Mouse (Mus musculus) C2C12 (cell line): Measurements from ENCODE around the gene Slco1a5. TPM values are rescaled to one million over a fixed set of nuclear protein-coding genes. Genes with fewer than 3 reads are reported as not detected.

ENCODE experiments used
- H3K27me3 ChIP-seq: one replicate; pipeline ENCODE4 v1.6.1; 2011; ENCODE audit not compliant: control insufficient read depth, insufficient read depth, insufficient read length
- H3K36me3 ChIP-seq: one replicate; pipeline ENCODE4 v1.6.1; 2011; ENCODE audit not compliant: control insufficient read depth, insufficient read depth
- H3K4me3 ChIP-seq: one replicate; pipeline ENCODE4 v1.5.1; 2011; ENCODE audit warnings: mild to moderate bottlenecking, control low read depth; ENCODE audit not compliant: poor library complexity, insufficient read depth, severe bottlenecking
- H3K79me2 ChIP-seq: one replicate; pipeline ENCODE4 v1.6.1; 2011; ENCODE audit not compliant: control insufficient read depth, insufficient read depth
- H3K79me3 ChIP-seq: one replicate; pipeline ENCODE4 v1.6.1; 2011; ENCODE audit warnings: low read depth, control low read depth
- H3ac ChIP-seq: one replicate; pipeline ENCODE3; 2011; ENCODE audit warnings: low read depth; ENCODE audit not compliant: control insufficient read depth, insufficient read length
- CEBPB ChIP-seq: IDR thresholded peaks from one replicate; pipeline ENCODE4 v1.6.1; 2011; ENCODE audit warnings: low read depth, mild to moderate bottlenecking, control low read depth, moderate library complexity
- CTCF ChIP-seq: IDR thresholded peaks from one replicate; pipeline ENCODE4 v1.5.1; 2011; ENCODE audit not compliant: control insufficient read depth, insufficient read depth, insufficient read length
- FOSL1 ChIP-seq: IDR thresholded peaks from one replicate; pipeline ENCODE4 v1.8.0; 2011; ENCODE audit warnings: mild to moderate bottlenecking, low read length; ENCODE audit not compliant: poor library complexity, insufficient read depth, severe bottlenecking
- MAX ChIP-seq: IDR thresholded peaks from one replicate; pipeline ENCODE4 v1.6.1; 2011; ENCODE audit warnings: mild to moderate bottlenecking, control low read depth
- MYOD1 ChIP-seq: IDR thresholded peaks from one replicate; pipeline ENCODE4 v1.6.1; 2011; ENCODE audit warnings: low read depth; ENCODE audit not compliant: control insufficient read depth, insufficient read length
- MYOG ChIP-seq: IDR thresholded peaks from one replicate; pipeline ENCODE4 v1.6.1; 2011; ENCODE audit not compliant: control insufficient read depth, insufficient read length; ENCODE audit errors: extremely low read depth
- USF1 ChIP-seq: IDR thresholded peaks from one replicate; pipeline ENCODE4 v1.6.1; 2011; ENCODE audit warnings: low read depth, mild to moderate bottlenecking, control low read depth, moderate library complexity
- long read RNA-seq, 2 experiments: library from polyadenylated mRNA; unstranded; transcript quantifications; one replicate each; pipeline ENCODE4 v2.0.0; 2019 to 2020
- polyA plus RNA-seq: library from polyadenylated mRNA; unstranded; fragments of >200 nt; fragmentation: generic; extraction: Trizol; gene quantifications from one replicate; pipeline ENCODE4 v1.2.1, GENCODE M21; 2012; ENCODE audit warnings: missing spikeins

The Slco1a5 gene
- 0.07 TPM for polyA plus RNA-seq
- long read RNA-seq, experiment 1, result 0 reads
- long read RNA-seq, experiment 2, partial matches to known transcripts, result 0 of 2 reads
- long read RNA-seq, experiment 2, other reads (novel, unspliced or antisense), result 2 of 2 reads

DNA sequence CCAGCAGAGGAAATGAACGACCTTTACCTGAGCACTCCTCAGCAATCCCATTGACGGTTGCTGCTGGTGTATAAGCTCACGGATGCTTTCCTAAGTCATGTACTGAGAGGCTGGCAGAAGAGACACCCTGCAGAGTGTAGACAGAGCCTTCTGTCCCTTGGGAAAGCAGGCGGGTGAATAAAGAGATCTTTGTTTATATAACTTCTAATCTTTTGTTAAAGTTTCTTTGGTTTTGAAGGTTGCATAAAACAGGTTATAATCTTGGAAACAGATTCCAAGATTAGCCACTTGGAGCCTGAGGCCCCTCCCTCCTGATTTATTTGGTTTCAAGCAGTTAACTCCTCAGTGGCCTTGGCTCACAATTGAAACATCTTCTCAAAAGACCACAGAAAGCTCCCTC is at the start of gene Slco1a5:
Slco1a5 (minus strand) TSS at position 101 of the 400 bp plus-strand sequence.
- TF ChIP-seq MYOG, result no peak
- no peak for TF ChIP-seq MAX
- TF ChIP-seq FOSL1, result no peak
- no peak for TF ChIP-seq CTCF
- TF ChIP-seq CEBPB, result no peak
- TF ChIP-seq USF1, result no peak
- no peak for TF ChIP-seq MYOD1

DNA sequence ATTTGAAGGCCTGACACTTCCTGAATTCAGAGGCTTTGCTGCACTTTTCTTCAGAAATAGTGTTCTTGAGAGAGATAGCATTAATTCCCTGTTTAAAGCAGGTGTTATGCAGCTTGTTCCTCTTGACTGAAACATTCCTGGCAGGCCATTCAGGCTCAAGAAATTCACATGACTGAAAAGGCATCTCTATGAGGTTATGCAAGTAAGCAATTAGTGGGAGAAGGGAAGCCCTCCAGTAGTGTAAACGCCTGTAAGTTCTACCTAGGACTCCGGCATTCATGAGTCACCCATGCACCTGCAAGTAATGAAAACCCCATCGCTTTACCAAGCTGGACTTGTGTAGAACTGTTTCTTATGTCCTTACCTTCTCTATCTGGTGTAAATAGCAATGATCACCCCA is 46.8 kb upstream of the Slco1a5 start:
- Histone ChIP-seq H3K27me3 (no peaks in the 10 kb centered on the region), H3K36me3 (peaks cover 60% of the 10 kb centered on the region), H3ac (no peak overlapping the region), H3K79me2 (no peaks in the 10 kb centered on the region), H3K79me3 (no peaks in the 10 kb centered on the region), H3K4me3 (no peak overlapping the region)
- TF ChIP-seq FOSL1, result no peak
- no peak for TF ChIP-seq MYOG

More for the DNA sequence above, at the start of gene Slco1a5:
- Histone ChIP-seq H3K36me3 (no peaks in the 10 kb centered on the region), H3K4me3 (no peak within 1 kb of the TSS), H3K27me3 (no peaks in the 10 kb centered on the region), H3K79me3 (no peaks in the 10 kb centered on the region), H3ac (no peak within 1 kb of the TSS), H3K79me2 (no peaks in the 10 kb centered on the region)

DNA sequence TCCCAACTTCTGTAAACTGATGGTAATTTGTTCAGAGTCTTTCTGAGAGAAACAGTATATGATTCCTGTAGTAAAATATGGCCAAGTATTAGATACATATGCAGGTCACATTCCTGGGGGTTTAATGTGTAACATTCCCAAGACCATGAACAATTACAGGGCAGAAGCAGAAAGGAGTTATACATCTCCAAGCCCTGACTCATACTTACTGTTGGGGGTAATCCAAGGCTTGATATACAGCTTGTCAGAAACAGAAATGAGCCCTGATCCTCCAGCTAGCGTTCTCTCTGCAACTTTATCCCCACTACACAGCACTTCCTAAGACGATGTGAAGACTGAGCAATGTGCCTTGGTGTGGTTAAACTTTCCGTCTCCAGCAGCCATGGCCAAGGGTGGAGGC is 44.8 kb upstream of the Slco1a5 start:
- H3K36me3 ChIP-seq, result peaks cover 68% of the 10 kb centered on the region
- no peak overlapping the region for H3ac ChIP-seq
- TF ChIP-seq FOSL1, result peak; percentile 46
- TF ChIP-seq CTCF, result no peak
- TF ChIP-seq MYOG, result no peak
- no peaks in the 10 kb centered on the region for H3K79me3 ChIP-seq
- H3K27me3 ChIP-seq, result no peaks in the 10 kb centered on the region
- no peak overlapping the region for H3K4me3 ChIP-seq
- H3K79me2 ChIP-seq, result no peaks in the 10 kb centered on the region

DNA sequence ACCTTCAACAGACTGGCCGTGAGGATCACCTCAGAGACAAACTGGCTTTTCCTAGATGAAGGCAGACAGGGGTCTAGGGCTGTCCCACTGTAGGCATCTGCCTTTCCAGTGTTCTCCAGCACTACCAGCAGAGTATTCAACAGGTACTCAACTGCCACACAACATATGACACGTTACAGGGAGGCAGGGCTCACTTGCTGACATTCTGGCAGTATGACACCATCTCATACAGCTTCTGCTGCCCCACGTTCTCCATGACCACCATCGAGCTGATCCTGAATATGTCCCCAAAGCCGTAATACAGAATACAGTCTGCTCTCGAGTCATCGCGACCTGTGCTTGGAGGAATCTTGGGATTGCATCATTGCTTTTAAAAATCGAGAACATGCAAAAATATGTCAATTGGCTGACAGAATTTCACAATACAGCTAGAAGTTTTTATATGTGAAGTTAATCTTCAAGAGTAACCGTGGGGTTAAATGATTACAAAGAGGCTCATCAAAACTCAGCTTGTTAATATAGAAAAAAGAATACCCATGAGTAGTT is 43.8 kb upstream of the Slco1a5 start:
- no peaks in the 10 kb centered on the region for H3K79me3 ChIP-seq
- no peaks in the 10 kb centered on the region for H3K79me2 ChIP-seq
- no peaks in the 10 kb centered on the region for H3K27me3 ChIP-seq
- peak; percentile 65 for TF ChIP-seq CEBPB
- no peak for TF ChIP-seq USF1
- H3K4me3 ChIP-seq, result no peak overlapping the region
- peak overlapping the region; percentile 12 for H3ac ChIP-seq
- H3K36me3 ChIP-seq, result peaks cover 66% of the 10 kb centered on the region

DNA sequence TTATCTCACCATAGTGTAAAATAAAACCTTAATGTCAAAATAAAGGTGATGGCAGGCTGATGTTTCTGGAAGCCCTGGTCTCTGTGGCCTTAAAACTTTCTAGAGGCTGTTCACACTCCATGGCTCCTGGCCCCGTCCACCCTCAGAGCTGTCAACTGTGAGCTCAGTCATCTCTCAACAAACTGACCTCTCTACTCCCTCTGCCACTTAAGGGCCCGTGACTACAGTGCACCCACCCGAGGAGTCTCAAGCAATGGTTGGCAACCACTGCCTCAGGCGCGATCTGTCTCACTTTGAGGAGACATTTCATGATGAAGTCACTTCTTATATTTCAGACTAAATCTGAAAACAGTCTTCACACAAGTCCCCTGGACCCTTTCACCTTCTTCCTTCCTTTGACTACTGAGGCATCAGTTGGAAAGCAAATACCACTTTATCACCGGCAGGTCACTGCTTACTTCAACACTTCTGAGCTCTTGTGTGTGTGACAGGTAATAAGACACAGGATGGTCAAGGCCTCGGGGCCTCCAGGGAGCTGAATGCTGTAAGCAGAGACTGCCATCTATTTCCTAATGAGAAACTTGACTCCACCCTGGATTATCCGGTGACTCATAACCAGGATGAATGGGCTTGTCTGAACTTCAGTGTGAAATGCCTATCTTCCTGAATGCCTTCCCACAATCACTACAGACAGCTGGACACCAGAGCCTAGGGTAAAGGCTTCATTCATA is 43.1 kb upstream of the Slco1a5 start:
- no peak overlapping the region for H3ac ChIP-seq
- H3K27me3 ChIP-seq, result no peaks in the 10 kb centered on the region
- H3K79me2 ChIP-seq, result no peaks in the 10 kb centered on the region
- TF ChIP-seq CTCF (no peak), USF1 (no peak), FOSL1 (no peak), MAX (no peak), MYOD1 (peak; percentile 61), CEBPB (peak; percentile 69), MYOG (no peak)
- H3K4me3 ChIP-seq, result no peak overlapping the region
- H3K79me3 ChIP-seq, result no peaks in the 10 kb centered on the region
- H3K36me3 ChIP-seq, result peaks cover 65% of the 10 kb centered on the region

DNA sequence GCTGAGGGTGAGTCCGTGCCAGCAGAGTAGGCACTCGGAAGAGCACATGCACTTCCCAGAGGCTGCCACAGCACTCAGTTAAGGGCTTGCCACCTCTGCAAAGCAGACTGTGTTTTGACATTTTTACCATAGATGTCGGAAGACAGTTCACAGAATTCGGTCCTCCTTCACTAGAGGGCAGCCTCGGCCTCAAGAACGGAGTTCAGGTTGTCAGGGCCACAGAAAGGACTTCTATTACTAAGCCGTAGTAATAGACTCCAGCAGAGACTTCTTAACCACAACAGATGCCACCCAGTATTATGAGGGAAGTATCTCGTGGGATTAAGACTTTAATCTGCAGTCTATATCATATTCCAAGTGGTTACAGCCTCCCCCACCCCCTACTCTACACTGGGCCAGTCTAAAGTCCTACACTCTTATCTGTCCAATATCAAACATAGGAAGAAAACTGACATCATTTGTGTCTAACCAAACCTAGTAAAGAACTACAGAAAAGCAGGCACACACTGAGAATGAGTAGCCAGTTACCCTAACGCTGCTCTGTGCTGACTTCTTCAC is 40.3 kb upstream of the Slco1a5 start:
- H3K36me3 ChIP-seq, result peaks cover 62% of the 10 kb centered on the region
- H3ac ChIP-seq, result no peak overlapping the region
- no peak overlapping the region for H3K4me3 ChIP-seq
- no peaks in the 10 kb centered on the region for H3K79me3 ChIP-seq
- TF ChIP-seq MYOG, result no peak
- no peak for TF ChIP-seq USF1
- TF ChIP-seq CTCF, result no peak
- TF ChIP-seq CEBPB, result no peak
- TF ChIP-seq MAX, result no peak
- TF ChIP-seq FOSL1, result no peak
- TF ChIP-seq MYOD1, result no peak
- no peaks in the 10 kb centered on the region for H3K27me3 ChIP-seq
- H3K79me2 ChIP-seq, result no peaks in the 10 kb centered on the region
